Mouse (Mus musculus) gastrocnemius, adult 8-10 months (tissue): ENCODE results near the gene Ift140. TPM values are rescaled to one million over a fixed set of nuclear protein-coding genes. Genes with fewer than 3 reads are reported as not detected.

ENCODE experiments used
- DNase-seq, 2 experiments: peaks; one replicate each; pipeline ENCODE4 v3.0.0; 2022; ENCODE audit warnings: low spot score in 2 of 2
- total RNA-seq, 4 experiments: library from RNA; stranded (reverse); gene quantifications; 2 replicates each; pipeline ENCODE4 v1.2.4; 2022

Gene Ift140
- 1 to 10 TPM; 1.4 to 2.7 (median 2.3) TPM for total RNA-seq

DNA sequence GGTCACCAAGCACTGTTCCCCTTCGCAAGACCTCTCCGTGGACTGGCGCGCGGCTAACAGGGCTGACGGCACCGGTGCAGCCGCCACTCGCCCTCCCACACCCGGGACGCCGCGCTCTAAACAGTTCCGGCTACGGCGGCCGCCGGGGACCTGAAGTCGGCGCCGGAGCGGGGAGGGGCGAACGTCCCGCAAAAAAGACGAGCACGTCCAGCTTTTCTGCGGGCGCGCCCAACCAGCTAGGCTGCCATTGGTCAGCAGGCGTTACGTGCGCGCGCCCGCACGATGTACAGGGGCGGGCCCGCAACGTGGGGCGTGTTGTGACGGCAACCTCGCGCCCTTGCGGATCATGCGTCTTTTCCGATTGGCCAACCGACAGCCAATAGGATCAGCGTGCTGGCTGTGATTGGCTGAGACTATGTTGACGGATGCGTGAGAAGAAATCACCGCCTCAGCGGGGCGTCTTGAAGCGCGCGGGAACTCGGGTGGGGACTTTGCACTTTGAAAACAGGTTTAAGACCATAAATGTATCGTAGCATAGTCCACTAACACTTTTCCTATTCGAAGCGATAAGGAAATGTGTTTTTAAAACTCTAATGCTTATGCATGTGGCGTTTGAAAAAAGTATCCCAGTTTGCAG lies at the start of gene Ift140, which contains the start of gene Cramp1l:
Gene Ift140 (plus strand): TSS at position 431 of the 637 bp plus-strand sequence.
Gene Cramp1l (minus strand): TSS at position 134 of the 637 bp plus-strand sequence.
- peak; percentile 98 to 99 for DNase-seq

DNA sequence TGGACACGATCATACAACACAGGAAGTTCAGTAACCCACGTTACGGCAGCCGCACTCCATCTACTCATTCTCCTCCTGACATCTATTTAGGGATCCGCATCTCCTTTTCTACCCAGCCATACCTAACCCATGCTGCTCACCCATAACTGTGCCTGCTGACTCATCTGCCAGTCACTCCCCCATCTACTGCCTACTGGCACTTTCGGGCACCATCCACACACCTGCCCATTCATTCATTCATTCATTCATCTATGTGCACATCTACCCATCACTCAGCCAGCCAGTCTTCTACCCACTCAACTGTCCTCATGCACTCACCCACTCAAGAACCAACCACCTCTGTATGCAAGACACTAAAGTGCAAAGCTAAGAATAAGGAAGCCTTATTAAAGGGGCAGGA lies 28.7 kb upstream of the Ift140 start:
- DNase-seq = no peak

- no peak for DNase-seq
Observed at GRCm38 (mm10) chr17:24994721-24995120, 21.2 kb upstream of the Ift140 start.

DNA sequence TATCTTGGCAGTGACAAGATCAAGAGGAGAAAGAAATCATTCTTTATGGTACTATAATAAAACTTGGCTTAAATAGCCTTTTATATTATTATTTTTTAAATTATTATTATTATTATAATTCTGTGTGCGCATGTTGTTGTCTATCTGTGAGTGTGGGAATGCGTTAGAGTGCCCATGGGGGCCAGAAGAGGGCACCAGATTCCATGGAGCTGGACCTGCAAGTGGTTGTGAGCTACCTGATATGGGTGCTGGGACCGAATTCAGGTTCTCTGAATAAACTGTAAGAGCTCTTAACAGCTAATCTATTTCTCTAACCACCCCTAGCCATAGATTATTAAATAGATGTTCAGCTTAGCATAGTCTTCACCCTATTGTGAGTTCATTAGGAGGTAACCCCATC lies 10.8 kb upstream of the Ift140 start:
- DNase-seq = no peak

DNA sequence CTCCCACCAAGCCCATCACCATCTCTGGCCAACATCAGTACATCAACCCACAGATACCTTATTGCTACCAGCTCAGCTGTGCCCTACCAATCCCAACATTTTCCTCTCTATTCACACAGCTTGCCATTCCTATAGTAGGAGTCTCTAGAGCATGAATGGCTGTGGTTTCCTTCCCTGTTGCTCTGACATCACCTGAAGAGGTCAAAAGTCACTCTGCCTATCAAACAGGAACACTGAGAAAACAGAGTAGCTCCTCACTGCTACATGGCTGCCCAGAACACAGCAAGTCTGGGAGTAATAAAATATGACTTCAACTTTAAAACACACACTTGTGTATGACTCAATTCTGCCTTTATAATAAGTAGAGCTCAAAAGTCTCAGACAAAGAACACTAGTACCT lies 8.4 kb upstream of the Ift140 start:
- no peak for DNase-seq

GRCm38 (mm10) chr17:25013606-25014501 lies 2.0 kb upstream of the Ift140 start:
- DNase-seq = peak in 1 of 2 experiments; percentile 15

GRCm38 (mm10) chr17:25014841-25015570 lies 879 bp upstream of the Ift140 start:
- DNase-seq = peak; percentile 6 to 8

DNA sequence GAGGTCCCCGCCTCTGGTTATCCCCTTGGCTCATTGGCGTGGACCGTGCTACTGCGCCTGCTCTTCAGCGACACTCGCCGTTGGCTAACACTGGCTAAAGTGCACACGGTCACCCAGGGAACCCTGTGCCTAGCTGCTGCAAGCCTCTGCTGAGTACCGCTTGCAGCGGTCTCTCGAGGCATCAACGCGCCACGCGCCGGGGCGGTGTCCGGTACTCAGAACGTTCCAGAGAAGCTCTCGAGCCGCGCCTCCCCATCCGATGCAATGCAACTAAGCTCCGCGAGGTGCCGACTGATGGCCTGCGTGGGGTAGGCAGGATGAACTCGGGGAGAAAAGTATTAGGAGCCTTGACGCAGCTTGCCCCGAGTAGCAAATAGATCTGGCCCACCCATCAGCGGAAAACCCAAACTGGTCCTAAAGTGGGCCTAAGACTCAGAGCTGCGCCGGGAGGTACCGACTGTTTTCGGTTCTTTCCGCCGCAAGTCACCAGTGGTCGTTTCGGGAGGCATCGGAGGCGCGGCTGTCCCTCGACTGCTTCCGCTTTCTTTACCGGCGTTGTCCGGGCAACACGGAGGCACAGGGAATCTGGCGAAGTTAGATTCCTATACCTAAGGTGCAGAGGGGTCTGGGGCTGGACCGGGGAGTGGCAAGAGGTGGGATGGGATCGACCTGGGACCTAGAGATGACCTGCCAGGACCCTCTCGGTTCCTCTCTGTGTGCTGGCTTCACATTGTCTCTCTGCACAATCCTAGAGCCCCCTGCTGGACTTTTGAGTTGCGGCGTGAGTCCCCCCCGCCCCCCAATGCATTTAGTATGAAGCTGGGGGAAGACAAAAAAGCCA lies 627 bp downstream of the Ift140 start:
- DNase-seq = peak; percentile 40 to 55

DNA sequence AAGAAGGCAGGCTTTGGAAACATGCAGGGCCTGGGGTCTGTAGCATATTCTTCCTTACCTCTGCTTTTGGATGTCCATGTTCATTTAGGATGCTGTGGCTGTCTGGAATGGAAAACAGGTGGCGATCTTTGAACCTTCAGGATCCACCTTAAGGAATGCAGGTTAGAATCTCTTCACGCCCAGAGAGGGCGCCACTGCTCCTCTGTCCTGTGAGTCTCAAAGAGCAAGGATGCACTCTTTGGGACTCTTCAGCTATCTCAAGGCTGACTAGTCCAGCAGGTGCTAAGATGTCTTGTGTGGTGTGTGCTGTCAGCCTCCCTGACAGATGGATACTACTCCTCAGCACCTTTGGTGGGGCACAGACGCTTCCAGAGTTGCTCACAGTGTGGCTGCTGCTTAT lies 20.3 kb downstream of the Ift140 start:
- no peak for DNase-seq

DNA sequence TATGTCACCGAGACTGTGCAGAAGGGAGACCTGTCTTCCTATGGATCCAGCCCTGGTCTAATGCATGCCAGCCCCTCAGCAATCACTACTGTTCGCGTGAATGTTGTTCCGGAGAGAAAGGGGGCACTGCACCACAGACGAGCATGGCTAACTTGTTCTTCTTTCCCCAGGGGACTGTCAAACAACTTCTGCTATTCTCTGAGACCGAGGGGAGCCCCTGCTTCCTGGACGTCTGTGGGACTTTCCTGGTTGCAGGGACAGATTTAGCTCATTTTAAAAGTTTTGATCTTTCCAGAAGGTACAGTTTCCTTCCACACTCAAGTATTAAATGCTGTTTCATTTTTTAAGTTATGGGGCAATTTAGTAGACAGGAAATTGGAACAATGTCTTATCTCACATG lies 29.0 kb downstream of the Ift140 start:
- DNase-seq = no peak

DNA sequence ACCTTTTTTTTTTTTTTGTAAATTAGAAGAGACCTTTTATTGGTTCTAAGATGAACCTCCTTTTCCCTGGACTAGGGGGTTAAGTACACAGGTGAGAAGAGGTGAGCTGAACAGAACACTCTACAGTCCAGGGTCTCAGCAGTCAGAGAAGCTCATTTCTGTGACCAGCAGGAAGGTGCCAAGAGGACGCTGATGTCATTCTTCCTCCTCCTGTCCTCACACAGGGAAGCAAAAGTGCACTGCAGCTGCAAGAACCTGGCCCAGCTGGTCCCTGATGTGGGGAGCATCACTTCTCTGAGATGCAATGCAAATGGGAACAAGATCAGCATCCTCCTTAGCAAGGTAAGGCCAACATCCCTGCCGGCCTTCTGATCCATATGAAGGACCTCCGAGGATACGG lies 29.4 kb downstream of the Ift140 start:
- DNase-seq = no peak

GRCm38 (mm10) chr17:25047143-25047542 lies 31.3 kb downstream of the Ift140 start:
- DNase-seq = peak in 1 of 2 experiments; percentile 27

- DNase-seq = no peak
Observed at GRCm38 (mm10) chr17:25053274-25053673, 37.4 kb downstream of the Ift140 start.

GRCm38 (mm10) chr17:25057041-25057440 lies 41.2 kb downstream of the Ift140 start:
- DNase-seq = no peak

- no peak for DNase-seq
Observed at GRCm38 (mm10) chr17:25063261-25063660, 47.4 kb downstream of the Ift140 start.

- DNase-seq = no peak
Observed at GRCm38 (mm10) chr17:25063872-25064271, 48.0 kb downstream of the Ift140 start.

GRCm38 (mm10) chr17:25064351-25064750 lies 48.5 kb downstream of the Ift140 start:
- DNase-seq = peak; percentile 37 to 43

GRCm38 (mm10) chr17:25065189-25065588 lies 49.3 kb downstream of the Ift140 start:
- DNase-seq = no peak

DNA sequence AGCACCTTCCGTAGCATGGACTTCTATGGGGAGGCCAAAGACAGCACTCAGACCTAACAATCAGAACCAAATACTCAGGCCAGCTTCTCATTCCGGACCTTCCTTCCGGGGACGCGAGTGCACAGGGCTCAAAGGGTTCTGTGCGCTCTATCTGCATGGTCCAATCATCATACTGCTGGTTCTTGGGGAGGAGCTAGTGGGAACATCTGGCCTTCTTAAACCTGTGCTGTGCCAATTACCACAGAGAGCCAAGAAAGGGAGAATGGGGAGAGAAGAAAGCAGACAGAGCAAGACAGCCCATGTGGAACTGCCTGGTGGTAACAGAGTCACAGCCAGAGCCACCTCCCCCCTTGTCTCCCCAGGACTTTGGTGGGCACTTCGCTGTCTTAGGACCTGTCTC lies 50.7 kb downstream of the Ift140 start:
- DNase-seq = no peak

DNA sequence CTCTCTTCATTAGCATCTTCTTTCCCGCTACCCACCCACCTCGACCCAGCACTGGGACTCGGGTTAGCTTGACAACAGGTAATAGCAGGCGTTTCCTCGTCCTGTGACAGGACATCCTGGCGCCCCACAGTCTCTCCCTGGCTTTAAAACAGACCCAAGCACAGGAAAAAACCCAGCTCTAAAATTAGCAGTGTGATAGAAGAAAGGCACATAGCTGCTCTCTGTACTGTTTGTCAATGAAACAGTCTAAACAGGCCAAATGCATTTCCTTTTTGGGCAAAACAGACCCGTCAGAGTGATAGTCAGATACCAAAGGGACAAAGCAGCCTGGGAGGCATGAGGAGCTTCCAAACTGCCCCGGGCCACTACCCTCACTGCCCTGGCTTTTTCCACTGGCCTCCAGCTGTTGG lies 51.6 kb downstream of the Ift140 start:
- no peak for DNase-seq

DNA sequence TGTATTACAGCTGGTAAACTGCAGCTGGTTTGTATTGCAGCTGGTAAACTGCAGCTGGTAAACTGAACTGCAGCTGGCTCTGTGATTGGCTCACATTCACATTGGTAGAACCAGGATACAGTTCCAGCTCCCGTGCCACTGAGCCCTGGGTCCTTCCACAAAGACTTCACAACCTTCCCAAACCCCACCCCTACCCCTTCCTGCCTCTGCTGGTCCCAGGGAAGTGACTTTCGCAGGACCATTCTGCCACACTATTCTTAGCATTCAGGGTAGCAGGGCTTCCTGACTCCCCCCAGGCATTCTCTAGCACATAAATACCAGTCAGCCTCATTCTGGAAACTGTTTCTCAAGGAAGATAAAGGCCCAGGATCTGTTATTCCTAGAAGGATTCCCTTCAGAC lies 52.8 kb downstream of the Ift140 start:
- no peak for DNase-seq
